In genomic region chr14:61687346-61688012, GRCm38 (mm10) we compare ENCODE assay signal across 8 mouse cellular contexts.
A peak's percentile ranks its signal among the peaks of the same experiment; 100 is the strongest.
DNase-seq lines count a peak whose midpoint lies in the region; ATAC-seq and TF ChIP-seq lines count a peak whose summit lies in the region.

No protein-coding gene starts in this region.

- H3K36me3 ChIP-seq in heart, embryonic 10.5 days = no peaks in the 10 kb centered on the region
- H3K36me3 ChIP-seq in embryonic facial prominence, embryonic 12.5 days = no peaks in the 10 kb centered on the region
- no peaks in the 10 kb centered on the region for H3K36me3 ChIP-seq in hindbrain, postnatal 0 days (ENCODE audit: insufficient read depth, low read length)
- no peaks in the 10 kb centered on the region for H3K36me3 ChIP-seq in midbrain, embryonic 13.5 days

- H3K27ac ChIP-seq in heart, embryonic 10.5 days = 0 out of 2 replicates have a peak overlapping the region, but pooled peaks have one; percentile 57
- no peak overlapping the region for H3K27ac ChIP-seq in embryonic facial prominence, embryonic 12.5 days
- no peak overlapping the region for H3K27ac ChIP-seq in hindbrain, postnatal 0 days
- H3K27ac ChIP-seq in midbrain, embryonic 13.5 days = no peak overlapping the region

- peak overlapping the region; percentile 68 for H3K4me2 ChIP-seq in embryonic facial prominence, embryonic 12.5 days (replicated peaks)
- peak overlapping the region; percentile 49 for H3K4me2 ChIP-seq in hindbrain, postnatal 0 days (ENCODE audit: low read depth, low read length)
- peak overlapping the region; percentile 53 for H3K4me2 ChIP-seq in midbrain, embryonic 13.5 days (replicated peaks)

- peak overlapping the region; percentile 22; the same call in 1 of the 2 replicates for H3K9ac ChIP-seq in embryonic facial prominence, embryonic 12.5 days
- no peak overlapping the region for H3K9ac ChIP-seq in hindbrain, postnatal 0 days (replicated peaks; ENCODE audit: low read length)
- H3K9ac ChIP-seq in midbrain, embryonic 13.5 days (replicated peaks) = no peak overlapping the region

- no peak for TF ChIP-seq CTCF in hindbrain, postnatal 0 days (IDR thresholded peaks at IDR 0.05; ENCODE audit: low read depth)

- H3K27me3 ChIP-seq in heart, embryonic 10.5 days (ENCODE audit: insufficient read depth, poor library complexity, severe bottlenecking) = peaks cover 77% of the 10 kb centered on the region
- H3K27me3 ChIP-seq in embryonic facial prominence, embryonic 12.5 days = peaks cover 49% of the 10 kb centered on the region
- peaks cover 50% of the 10 kb centered on the region for H3K27me3 ChIP-seq in hindbrain, postnatal 0 days (ENCODE audit: insufficient read depth, low read length)
- H3K27me3 ChIP-seq in midbrain, embryonic 13.5 days = peaks cover 83% of the 10 kb centered on the region

- DNase-seq in heart, embryonic 10.5 days (ENCODE audit: low spot score) = no peak
- no peak for DNase-seq in heart, adult 8-10 months (ENCODE audit: low spot score)
- DNase-seq in hindbrain, postnatal 0 days (ENCODE audit: low spot score) = no peak
- no peak for DNase-seq in frontal cortex, postnatal 10 days (ENCODE audit: low spot score in 2 of 2)
- no peak for DNase-seq in layer of hippocampus, adult 11-12 months (ENCODE audit: low spot score)
- DNase-seq in left cerebral cortex, adult 18-20 months (ENCODE audit: low spot score in 2 of 2) = no peak

- H3K4me3 ChIP-seq in heart, embryonic 10.5 days = peak overlapping the region; percentile 62
- H3K4me3 ChIP-seq in embryonic facial prominence, embryonic 12.5 days = peak overlapping the region; percentile 36
- H3K4me3 ChIP-seq in hindbrain, postnatal 0 days (ENCODE audit: low read length) = peak overlapping the region; percentile 23
- H3K4me3 ChIP-seq in midbrain, embryonic 13.5 days (replicated peaks) = peak overlapping the region; percentile 26

- H3K9me3 ChIP-seq in heart, embryonic 10.5 days = no peaks in the 10 kb centered on the region
- H3K9me3 ChIP-seq in embryonic facial prominence, embryonic 12.5 days = no peaks in the 10 kb centered on the region
- no peaks in the 10 kb centered on the region for H3K9me3 ChIP-seq in hindbrain, postnatal 0 days (ENCODE audit: low read length)
- H3K9me3 ChIP-seq in midbrain, embryonic 13.5 days = no peaks in the 10 kb centered on the region

- ATAC-seq in embryonic facial prominence, embryonic 12.5 days (ENCODE audit: insufficient number of reproducible peaks, insufficient read depth, low FRiP score, low TSS enrichment) = no peak
- no peak for ATAC-seq in hindbrain, postnatal 0 days
- ATAC-seq in midbrain, embryonic 13.5 days = no peak

- under 1% methylated on average over 15 of the region's 15 CpGs for WGBS in heart, embryonic 10.5 days
- under 1% methylated on average over 15 of the region's 15 CpGs for WGBS in embryonic facial prominence, embryonic 12.5 days
- 2% methylated on average over 15 of the region's 15 CpGs for WGBS in hindbrain, postnatal 0 days
- under 1% methylated on average over 15 of the region's 15 CpGs for WGBS in midbrain, embryonic 13.5 days

- peaks cover 55% of the 10 kb centered on the region for H3K4me1 ChIP-seq in heart, embryonic 10.5 days
- peaks cover 37% of the 10 kb centered on the region; the same call in 1 of the 2 replicates for H3K4me1 ChIP-seq in embryonic facial prominence, embryonic 12.5 days
- no peaks in the 10 kb centered on the region for H3K4me1 ChIP-seq in hindbrain, postnatal 0 days (ENCODE audit: insufficient read depth, low read length)
- peaks cover 46% of the 10 kb centered on the region for H3K4me1 ChIP-seq in midbrain, embryonic 13.5 days (replicated peaks)
